Mouse (Mus musculus) liver, adult (tissue): ENCODE measurements around the gene Gpc5.

Experiments
- GATA4 ChIP-seq: IDR thresholded peaks from 2 replicates; pipeline ENCODE4 v1.6.1; 2014; ENCODE audit warnings: mild to moderate bottlenecking, low read length; ENCODE audit not compliant: insufficient replicate concordance

The Gpc5 gene

GRCm38 (mm10) chr14:116087010-116087409 is 995.0 kb downstream of the Gpc5 start:
- TF ChIP-seq GATA4, result no peak

GRCm38 (mm10) chr14:116127943-116128342 is 1035.9 kb downstream of the Gpc5 start:
- no peak for TF ChIP-seq GATA4

GRCm38 (mm10) chr14:116137330-116137729 is 1045.3 kb downstream of the Gpc5 start:
- TF ChIP-seq GATA4, result no peak

- TF ChIP-seq GATA4, result no peak
These were observed 1045.8 kb downstream of the Gpc5 start for GRCm38 (mm10) chr14:116137772-116138171.

- no peak for TF ChIP-seq GATA4
These were observed 1070.6 kb downstream of the Gpc5 start for GRCm38 (mm10) chr14:116162586-116162985.

GRCm38 (mm10) chr14:116167401-116167800 is 1075.4 kb downstream of the Gpc5 start:
- TF ChIP-seq GATA4, result no peak

- TF ChIP-seq GATA4, result no peak
These were observed 1077.1 kb downstream of the Gpc5 start for GRCm38 (mm10) chr14:116169129-116169528.

GRCm38 (mm10) chr14:116186981-116187380 is 1095.0 kb downstream of the Gpc5 start:
- TF ChIP-seq GATA4, result no peak

- TF ChIP-seq GATA4, result no peak
These were observed 1115.0 kb downstream of the Gpc5 start for GRCm38 (mm10) chr14:116206977-116207376.

- no peak for TF ChIP-seq GATA4
These were observed 1116.6 kb downstream of the Gpc5 start for GRCm38 (mm10) chr14:116208581-116208980.

- TF ChIP-seq GATA4, result no peak
These were observed 1117.0 kb downstream of the Gpc5 start for GRCm38 (mm10) chr14:116209045-116209444.

- no peak for TF ChIP-seq GATA4
These were observed 1118.3 kb downstream of the Gpc5 start for GRCm38 (mm10) chr14:116210304-116210703.

GRCm38 (mm10) chr14:116212029-116212428 is 1120.0 kb downstream of the Gpc5 start:
- no peak for TF ChIP-seq GATA4

- TF ChIP-seq GATA4, result no peak
These were observed 1166.1 kb downstream of the Gpc5 start for GRCm38 (mm10) chr14:116258126-116258525.

GRCm38 (mm10) chr14:116308541-116308940 is 1216.5 kb downstream of the Gpc5 start:
- TF ChIP-seq GATA4, result no peak

GRCm38 (mm10) chr14:116317491-116317890 is 1225.5 kb downstream of the Gpc5 start:
- TF ChIP-seq GATA4, result 0 out of 2 replicates have a peak, but pooled peaks have one; percentile 23

- TF ChIP-seq GATA4, result no peak
These were observed 1244.2 kb downstream of the Gpc5 start for GRCm38 (mm10) chr14:116336182-116336581.

GRCm38 (mm10) chr14:116338395-116338794 is 1246.4 kb downstream of the Gpc5 start:
- no peak for TF ChIP-seq GATA4
